Mouse (Mus musculus) kidney, embryonic 16.5 days (tissue): ENCODE measurements around the gene Adgrf1. TPM values are rescaled to one million over a fixed set of nuclear protein-coding genes. Genes with fewer than 3 reads are reported as not detected.

Experiments
- ATAC-seq: fragments of 200-750 bp; cut with Nextera tagmentation; 2 replicates; pipeline ENCODE4 v1.8.0; 2017; ENCODE audit warnings: moderate TSS enrichment; ENCODE audit not compliant: low FRiP score, low TSS enrichment
- H3K27ac ChIP-seq: fragments of 300-500 bp; sonication (generic); 2 replicates; pipeline ENCODE4 v1.5.1; 2014; ENCODE audit warnings: low read length
- H3K27me3 ChIP-seq: fragments of 300-500 bp; sonication (generic); 2 replicates; pipeline ENCODE4 v1.6.1; 2014; ENCODE audit warnings: low read length, control low read depth, mixed read lengths; ENCODE audit not compliant: insufficient read depth
- H3K36me3 ChIP-seq: fragments of 300-500 bp; sonication (generic); 2 replicates; pipeline ENCODE4 v1.6.1; 2014; ENCODE audit warnings: low read length, control low read depth, mixed read lengths; ENCODE audit not compliant: insufficient read depth
- H3K4me1 ChIP-seq: fragments of 300-500 bp; sonication (generic); 2 replicates; pipeline ENCODE4 v1.6.1; 2014; ENCODE audit warnings: low read length, control low read depth, mixed read lengths; ENCODE audit not compliant: insufficient read depth
- H3K4me2 ChIP-seq: fragments of 300-500 bp; sonication (generic); replicated peaks from 2 replicates; pipeline ENCODE4 v1.6.1; 2014; ENCODE audit warnings: low read depth, low read length
- H3K4me3 ChIP-seq: fragments of 300-500 bp; sonication (generic); 2 replicates; pipeline ENCODE4 v1.5.1; 2014; ENCODE audit warnings: mild to moderate bottlenecking, low read length
- H3K9ac ChIP-seq: fragments of 300-500 bp; sonication (generic); replicated peaks from 2 replicates; pipeline ENCODE4 v1.6.1; 2014; ENCODE audit warnings: low read length
- H3K9me3 ChIP-seq: fragments of 300-500 bp; sonication (generic); 2 replicates; pipeline ENCODE4 v1.6.1; 2016; ENCODE audit warnings: low read length, control low read depth
- WGBS: fragments of 180-500 bp; shearing (Covaris S2); extraction: QIAGEN DNeasy Blood & Tissue Kit; methylation state at CpG from one replicate; pipeline ENCODE4 v1.1.7; 2014; 5-methylcytosine and 5-hydroxymethylcytosine counted together
- polyA plus RNA-seq: library from polyadenylated mRNA; unstranded; fragments of >200 nt; fragmentation: Nextera tagmentation; extraction: Ambion mirVana; gene quantifications from 2 replicates; pipeline ENCODE4 v1.2.1, GENCODE M21; 2015

Adgrf1 gene
- 0.54 and 1.2 TPM in 2 replicates for polyA plus RNA-seq

- no peak for ATAC-seq
- Histone ChIP-seq H3K4me1 (peaks cover 10% of the 10 kb centered on the region), H3K27me3 (no peaks in the 10 kb centered on the region), H3K9me3 (peaks cover 5% of the 10 kb centered on the region; the same call in 1 of the 2 replicates), H3K9ac (no peak within 1 kb of the TSS), H3K27ac (0 out of 2 replicates have a peak within 1 kb of the TSS, but pooled peaks have one; percentile 7), H3K4me3 (no peak within 1 kb of the TSS), H3K36me3 (no peaks in the 10 kb centered on the region), H3K4me2 (no peak within 1 kb of the TSS)
- 49% methylated on average over 6 of the region's 6 CpGs for WGBS
Measured at GRCm38 (mm10) chr17:43270161-43270560, at the start of gene Adgrf1. Gene Adgrf1 (plus strand): TSS chr17:43270329.

GRCm38 (mm10) chr17:43226101-43226500, 44.0 kb upstream of the Adgrf1 start:
- H3K4me3 ChIP-seq: no peak overlapping the region
- H3K36me3 ChIP-seq: no peaks in the 10 kb centered on the region
- H3K27ac ChIP-seq: no peak overlapping the region
- H3K4me2 ChIP-seq: no peak overlapping the region
- no peak for ATAC-seq
- WGBS: 72% methylated on average over 6 of the region's 6 CpGs
- H3K27me3 ChIP-seq: no peaks in the 10 kb centered on the region
- no peaks in the 10 kb centered on the region for H3K9me3 ChIP-seq
- peaks cover 6% of the 10 kb centered on the region for H3K4me1 ChIP-seq
- H3K9ac ChIP-seq: no peak overlapping the region

- no peaks in the 10 kb centered on the region for H3K9me3 ChIP-seq
- H3K27ac ChIP-seq: no peak overlapping the region
- peak overlapping the region; percentile 32 for H3K4me2 ChIP-seq
- H3K4me3 ChIP-seq: peak overlapping the region; percentile 15
- no peak overlapping the region; the same call in 1 of the 2 replicates for H3K9ac ChIP-seq
- peaks cover 11% of the 10 kb centered on the region for H3K4me1 ChIP-seq
- peak; percentile 73 for ATAC-seq
- no peaks in the 10 kb centered on the region for H3K36me3 ChIP-seq
- WGBS: 33% methylated on average over 12 of the region's 12 CpGs
- H3K27me3 ChIP-seq: no peaks in the 10 kb centered on the region
Measured at GRCm38 (mm10) chr17:43229621-43230513, 40.3 kb upstream of the Adgrf1 start.

GRCm38 (mm10) chr17:43230821-43231220, 39.3 kb upstream of the Adgrf1 start:
- H3K27me3 ChIP-seq: no peaks in the 10 kb centered on the region
- H3K36me3 ChIP-seq: no peaks in the 10 kb centered on the region
- no peak overlapping the region for H3K4me3 ChIP-seq
- 82% methylated on average over 7 of the region's 7 CpGs for WGBS
- no peak overlapping the region for H3K27ac ChIP-seq
- no peak overlapping the region for H3K4me2 ChIP-seq
- H3K4me1 ChIP-seq: peaks cover 11% of the 10 kb centered on the region
- no peak for ATAC-seq
- H3K9me3 ChIP-seq: no peaks in the 10 kb centered on the region
- H3K9ac ChIP-seq: no peak overlapping the region

GRCm38 (mm10) chr17:43232769-43233168, 37.4 kb upstream of the Adgrf1 start:
- 0 out of 2 replicates have a peak overlapping the region, but pooled peaks have one; percentile 5 for H3K27ac ChIP-seq
- H3K9me3 ChIP-seq: no peaks in the 10 kb centered on the region
- H3K9ac ChIP-seq: no peak overlapping the region
- H3K27me3 ChIP-seq: no peaks in the 10 kb centered on the region
- ATAC-seq: no peak
- peaks cover 11% of the 10 kb centered on the region for H3K4me1 ChIP-seq
- no peak overlapping the region for H3K4me3 ChIP-seq
- 49% methylated on average over 6 of the region's 6 CpGs for WGBS
- H3K36me3 ChIP-seq: no peaks in the 10 kb centered on the region
- no peak overlapping the region for H3K4me2 ChIP-seq

GRCm38 (mm10) chr17:43236656-43237250, 33.4 kb upstream of the Adgrf1 start:
- WGBS: 81% methylated on average over 14 of the region's 14 CpGs
- peaks cover 11% of the 10 kb centered on the region for H3K4me1 ChIP-seq
- no peak overlapping the region for H3K4me2 ChIP-seq
- no peak overlapping the region for H3K27ac ChIP-seq
- H3K9me3 ChIP-seq: no peaks in the 10 kb centered on the region
- no peaks in the 10 kb centered on the region for H3K36me3 ChIP-seq
- no peak for ATAC-seq
- H3K9ac ChIP-seq: no peak overlapping the region
- H3K27me3 ChIP-seq: no peaks in the 10 kb centered on the region
- no peak overlapping the region for H3K4me3 ChIP-seq

- Histone ChIP-seq H3K4me2 (no peak overlapping the region), H3K4me1 (peaks cover 11% of the 10 kb centered on the region; the same call in 1 of the 2 replicates), H3K9ac (no peak overlapping the region), H3K4me3 (no peak overlapping the region), H3K36me3 (no peaks in the 10 kb centered on the region), H3K27ac (no peak overlapping the region), H3K9me3 (no peaks in the 10 kb centered on the region), H3K27me3 (no peaks in the 10 kb centered on the region)
- 77% methylated on average over 6 of the region's 6 CpGs for WGBS
- no peak for ATAC-seq
Measured at GRCm38 (mm10) chr17:43239035-43239434, 31.1 kb upstream of the Adgrf1 start.

GRCm38 (mm10) chr17:43241134-43241533, 29.0 kb upstream of the Adgrf1 start:
- H3K27me3 ChIP-seq: no peaks in the 10 kb centered on the region
- H3K4me1 ChIP-seq: peaks cover 11% of the 10 kb centered on the region; the same call in 1 of the 2 replicates
- peak; percentile 77 for ATAC-seq
- H3K27ac ChIP-seq: no peak overlapping the region
- H3K4me3 ChIP-seq: no peak overlapping the region
- WGBS: 52% methylated on average over 10 of the region's 10 CpGs
- H3K9me3 ChIP-seq: no peaks in the 10 kb centered on the region
- no peak overlapping the region for H3K4me2 ChIP-seq
- H3K9ac ChIP-seq: no peak overlapping the region
- H3K36me3 ChIP-seq: no peaks in the 10 kb centered on the region

- H3K4me3 ChIP-seq: no peak overlapping the region
- H3K4me2 ChIP-seq: no peak overlapping the region
- no peaks in the 10 kb centered on the region for H3K9me3 ChIP-seq
- no peak overlapping the region for H3K9ac ChIP-seq
- no peak for ATAC-seq
- no peaks in the 10 kb centered on the region for H3K36me3 ChIP-seq
- no peaks in the 10 kb centered on the region for H3K27me3 ChIP-seq
- WGBS: 42% methylated on average over 3 of the region's 3 CpGs
- H3K4me1 ChIP-seq: peaks cover 11% of the 10 kb centered on the region; the same call in 1 of the 2 replicates
- H3K27ac ChIP-seq: peak overlapping the region; percentile 25; the same call in 1 of the 2 replicates
Measured at GRCm38 (mm10) chr17:43242609-43243008, 27.5 kb upstream of the Adgrf1 start.

GRCm38 (mm10) chr17:43245364-43245763, 24.8 kb upstream of the Adgrf1 start:
- no peaks in the 10 kb centered on the region for H3K36me3 ChIP-seq
- no peak for ATAC-seq
- H3K27ac ChIP-seq: no peak overlapping the region
- H3K9ac ChIP-seq: no peak overlapping the region
- WGBS: 84% methylated on average over 6 of the region's 6 CpGs
- peaks cover 26% of the 10 kb centered on the region for H3K4me1 ChIP-seq
- no peaks in the 10 kb centered on the region for H3K9me3 ChIP-seq
- no peak overlapping the region for H3K4me3 ChIP-seq
- H3K4me2 ChIP-seq: no peak overlapping the region
- no peaks in the 10 kb centered on the region for H3K27me3 ChIP-seq
